ENCODE assay signal across 13 mouse cellular contexts in genomic region chr2:181384463-181384862, GRCm38 (mm10). TPM values are rescaled to one million over a fixed set of nuclear protein-coding genes. Genes with fewer than 3 reads are reported as not detected.
DNase-seq lines count a peak whose midpoint lies in the region; ATAC-seq and TF ChIP-seq lines count a peak whose summit lies in the region.
"Had no signal": no experiment of that assay in that cellular context is flagged by ENCODE, and none has a peak within 500 bp of the region (broad histone marks: within the 10 kb centered on the region; RNA-seq: fewer than 3 reads in every experiment).

No protein-coding gene starts in this region.

- no peak overlapping the region for H3K9ac ChIP-seq in hindbrain, embryonic 12.5 days
- no peak overlapping the region for H3K9ac ChIP-seq in lung, embryonic 15.5 days
- H3K9ac ChIP-seq in neural tube, embryonic 15.5 days (replicated peaks), result no peak overlapping the region
- H3K9ac ChIP-seq: liver, embryonic 14.5 days had no signal

- peaks cover 68% of the 10 kb centered on the region for H3K36me3 ChIP-seq in hindbrain, embryonic 12.5 days
- peaks cover 82% of the 10 kb centered on the region for H3K36me3 ChIP-seq in hindbrain, embryonic 10.5 days
- H3K36me3 ChIP-seq in lung, embryonic 15.5 days, result peaks cover 36% of the 10 kb centered on the region
- H3K36me3 ChIP-seq in neural tube, embryonic 15.5 days, result peaks cover 59% of the 10 kb centered on the region

- 0 out of 2 replicates have a peak, but pooled peaks have one; percentile 24 for ATAC-seq in hindbrain, embryonic 12.5 days (ENCODE audit: low FRiP score)
- peak; percentile 24; the same call in 1 of the 2 replicates for ATAC-seq in lung, embryonic 15.5 days (ENCODE audit: borderline replicate concordance, extremely low read depth, low FRiP score, low TSS enrichment)
- ATAC-seq in neural tube, embryonic 15.5 days (ENCODE audit: low FRiP score), result 0 out of 2 replicates have a peak, but pooled peaks have one; percentile 22
- no peak for ATAC-seq in megakaryocyte, adult 5-6 weeks (ENCODE audit: poor library complexity, severe bottlenecking)

- TF ChIP-seq CTCF in cerebellum, adult 2 months (IDR thresholded peaks at IDR 0.05; ENCODE audit: borderline replicate concordance, insufficient read depth, low read depth, low read length), result no peak

- no peaks in the 10 kb centered on the region for H3K9me3 ChIP-seq in hindbrain, embryonic 12.5 days (replicated peaks)
- no peaks in the 10 kb centered on the region for H3K9me3 ChIP-seq in hindbrain, embryonic 10.5 days
- H3K9me3 ChIP-seq in lung, embryonic 15.5 days, result no peaks in the 10 kb centered on the region
- no peaks in the 10 kb centered on the region for H3K9me3 ChIP-seq in neural tube, embryonic 15.5 days (replicated peaks)

- no peak for TF ChIP-seq POLR2A in cerebellum, adult 2 months (IDR thresholded peaks at IDR 0.05; ENCODE audit: borderline replicate concordance, insufficient read depth, low read length)

- H3K4me2 ChIP-seq in hindbrain, embryonic 12.5 days (replicated peaks), result no peak overlapping the region
- no peak overlapping the region for H3K4me2 ChIP-seq in lung, embryonic 15.5 days
- H3K4me2 ChIP-seq in neural tube, embryonic 15.5 days, result no peak overlapping the region

- DNase-seq in cerebellum, adult 9-10 months, result peak; percentile 38
- no peak for DNase-seq in cerebellum, adult 2 months
- DNase-seq in hindbrain, embryonic 10.5 days (ENCODE audit: low spot score), result no peak
- DNase-seq in lung, postnatal 25 days (ENCODE audit: low spot score), result no peak
- DNase-seq: embryo, embryonic 11 days; spleen, adult 18-20 months; thymus, postnatal 36 days had no signal

- H3K4me3 ChIP-seq in cerebellum, adult 2 months (replicated peaks; ENCODE audit: insufficient read depth, low read depth, low read length), result no peak overlapping the region
- H3K4me3 ChIP-seq in hindbrain, embryonic 12.5 days, result no peak overlapping the region
- no peak overlapping the region for H3K4me3 ChIP-seq in hindbrain, embryonic 10.5 days
- H3K4me3 ChIP-seq in lung, embryonic 15.5 days, result no peak overlapping the region
- H3K4me3 ChIP-seq in neural tube, embryonic 15.5 days (replicated peaks), result no peak overlapping the region

- no peaks in the 10 kb centered on the region for H3K27me3 ChIP-seq in cerebellum, adult 2 months (ENCODE audit: control insufficient read depth, insufficient read depth, low read length)
- no peaks in the 10 kb centered on the region for H3K27me3 ChIP-seq in hindbrain, embryonic 12.5 days
- no peaks in the 10 kb centered on the region for H3K27me3 ChIP-seq in hindbrain, embryonic 10.5 days (ENCODE audit: insufficient read depth, poor library complexity, severe bottlenecking)
- no peaks in the 10 kb centered on the region for H3K27me3 ChIP-seq in lung, embryonic 15.5 days
- no peaks in the 10 kb centered on the region for H3K27me3 ChIP-seq in neural tube, embryonic 15.5 days (replicated peaks)
- H3K27me3 ChIP-seq: CH12.LX had no signal

- H3K27ac ChIP-seq in cerebellum, adult 2 months (ENCODE audit: insufficient read depth, low read length), result no peak overlapping the region
- no peak overlapping the region for H3K27ac ChIP-seq in hindbrain, embryonic 12.5 days
- H3K27ac ChIP-seq in hindbrain, embryonic 10.5 days, result no peak overlapping the region
- H3K27ac ChIP-seq in lung, embryonic 15.5 days, result peak overlapping the region; percentile 92
- H3K27ac ChIP-seq in neural tube, embryonic 15.5 days (replicated peaks), result 0 out of 2 replicates have a peak overlapping the region, but pooled peaks have one; percentile 23
- H3K27ac ChIP-seq: liver, embryonic 14.5 days had no signal

- WGBS in cerebellum, adult 2 months, result 72% methylated on average over 7 of the region's 7 CpGs
- 93% methylated on average over 7 of the region's 7 CpGs for WGBS in hindbrain, embryonic 12.5 days
- WGBS in hindbrain, embryonic 10.5 days, result 89% methylated on average over 7 of the region's 7 CpGs
- WGBS in lung, embryonic 15.5 days, result 61% methylated on average over 7 of the region's 7 CpGs
- WGBS in neural tube, embryonic 15.5 days, result 92% methylated on average over 7 of the region's 7 CpGs

- H3K4me1 ChIP-seq in cerebellum, adult 2 months (ENCODE audit: control insufficient read depth, insufficient read depth, low read length), result peaks cover 50% of the 10 kb centered on the region
- no peaks in the 10 kb centered on the region for H3K4me1 ChIP-seq in hindbrain, embryonic 12.5 days
- no peaks in the 10 kb centered on the region for H3K4me1 ChIP-seq in hindbrain, embryonic 10.5 days (replicated peaks)
- peaks cover 24% of the 10 kb centered on the region for H3K4me1 ChIP-seq in lung, embryonic 15.5 days
- peaks cover 4% of the 10 kb centered on the region; the same call in 1 of the 2 replicates for H3K4me1 ChIP-seq in neural tube, embryonic 15.5 days

RNA-seq across cellular contexts. Expression of gene Lime1, which starts 4.6 kb away (rescaled TPM):
- polyA plus RNA-seq in cerebellum, adult 2 months (2012; rRNA removed), result 79.8 and 85.0 TPM in 2 replicates
- polyA plus RNA-seq in hindbrain, embryonic 12.5 days (2016; fragmentation: Nextera tagmentation; extraction: Ambion mirVana), result 37.8 and 41.8 TPM in 2 replicates
- 29.5 and 29.7 TPM in 2 replicates for polyA plus RNA-seq in hindbrain, embryonic 10.5 days (2016; fragmentation: Nextera tagmentation; extraction: Ambion mirVana)
- polyA plus RNA-seq in lung, embryonic 15.5 days (2015; fragmentation: Nextera tagmentation; extraction: Ambion mirVana), result 20.8 and 21.9 TPM in 2 replicates
- 44.8 and 52.5 TPM in 2 replicates for polyA plus RNA-seq in neural tube, embryonic 15.5 days (2015; fragmentation: Nextera tagmentation; extraction: Ambion mirVana)
- 21.5 and 25.4 TPM in 2 replicates for total RNA-seq in megakaryocyte, adult 5-6 weeks (2015)
- total RNA-seq in megakaryocyte, adult 5-6 weeks (2017), result 20.4 and 28.9 TPM in 2 replicates

RNA-seq across cellular contexts. Expression of gene Arfrp1, which starts 19.3 kb away (rescaled TPM):
- polyA plus RNA-seq in cerebellum, adult 2 months (2012; rRNA removed), result 75.6 and 77.7 TPM in 2 replicates
- polyA plus RNA-seq in hindbrain, embryonic 12.5 days (2016; fragmentation: Nextera tagmentation; extraction: Ambion mirVana), result 68.5 and 76.6 TPM in 2 replicates
- polyA plus RNA-seq in hindbrain, embryonic 10.5 days (2016; fragmentation: Nextera tagmentation; extraction: Ambion mirVana), result 75.3 and 75.4 TPM in 2 replicates
- 61.8 and 66.7 TPM in 2 replicates for polyA plus RNA-seq in lung, embryonic 15.5 days (2015; fragmentation: Nextera tagmentation; extraction: Ambion mirVana)
- 83.5 and 83.7 TPM in 2 replicates for polyA plus RNA-seq in neural tube, embryonic 15.5 days (2015; fragmentation: Nextera tagmentation; extraction: Ambion mirVana)
- total RNA-seq in megakaryocyte, adult 5-6 weeks (2015), result 22.8 and 29.9 TPM in 2 replicates
- total RNA-seq in megakaryocyte, adult 5-6 weeks (2017), result 37.2 and 43.3 TPM in 2 replicates

RNA-seq across cellular contexts. Expression of gene Zgpat, which starts 19.7 kb away (rescaled TPM):
- 102 and 106 TPM in 2 replicates for polyA plus RNA-seq in cerebellum, adult 2 months (2012; rRNA removed)
- polyA plus RNA-seq in hindbrain, embryonic 12.5 days (2016; fragmentation: Nextera tagmentation; extraction: Ambion mirVana), result 71.7 and 74.7 TPM in 2 replicates
- 45.4 and 53.0 TPM in 2 replicates for polyA plus RNA-seq in hindbrain, embryonic 10.5 days (2016; fragmentation: Nextera tagmentation; extraction: Ambion mirVana)
- polyA plus RNA-seq in lung, embryonic 15.5 days (2015; fragmentation: Nextera tagmentation; extraction: Ambion mirVana), result 39.0 and 40.7 TPM in 2 replicates
- polyA plus RNA-seq in neural tube, embryonic 15.5 days (2015; fragmentation: Nextera tagmentation; extraction: Ambion mirVana), result 71.1 and 81.9 TPM in 2 replicates
- total RNA-seq in megakaryocyte, adult 5-6 weeks (2015), result 4.9 and 7.9 TPM in 2 replicates
- 28.0 and 29.5 TPM in 2 replicates for total RNA-seq in megakaryocyte, adult 5-6 weeks (2017)

Comparison
In these comparisons a context has a peak if more than half of its experiments do, and no peak if none do; other contexts are left out.
1. H3K27ac ChIP-seq: peak in lung, embryonic 15.5 days (single experiment) and neural tube, embryonic 15.5 days (single experiment); none in cerebellum, adult 2 months (single experiment), hindbrain, embryonic 12.5 days (single experiment) and hindbrain, embryonic 10.5 days (single experiment).